Mouse (Mus musculus) G1E (cell line): Measurements from ENCODE around the gene Usp40.

ENCODE experiments used
- CTCF ChIP-seq: IDR thresholded peaks from 2 replicates; pipeline ENCODE4 v1.5.1; 2012; ENCODE audit warnings: low read depth, low read length, inconsistent platforms, mixed read lengths
- GATA1 ChIP-seq: IDR thresholded peaks from 2 replicates; pipeline ENCODE4 v1.6.1; 2012; ENCODE audit warnings: borderline replicate concordance, low read length, inconsistent platforms, mixed read lengths
- TAL1 ChIP-seq: conservative IDR thresholded peaks from 2 replicates; pipeline ENCODE4 v1.6.1; 2012; ENCODE audit warnings: low read depth, low read length, inconsistent platforms, mixed read lengths

- TF ChIP-seq TAL1 (no peak), CTCF (no peak), GATA1 (no peak)
These were observed 78.6 kb downstream of the Usp40 start for GRCm38 (mm10) chr1:87929730-87930129.
